In genomic region chr7:115453042-115453712, GRCm38 (mm10) we compare ENCODE assay signal across 8 mouse cellular contexts.
DNase-seq lines count a peak whose midpoint lies in the region; ATAC-seq lines count a peak whose summit lies in the region.

No protein-coding gene starts in this region.

- WGBS in forebrain, embryonic 14.5 days = 25% methylated on average over 21 of the region's 21 CpGs
- 30% methylated on average over 21 of the region's 21 CpGs for WGBS in hindbrain, embryonic 10.5 days
- 23% methylated on average over 21 of the region's 21 CpGs for WGBS in liver, embryonic 11.5 days
- WGBS in neural tube, embryonic 13.5 days = 20% methylated on average over 21 of the region's 21 CpGs

- H3K36me3 ChIP-seq in forebrain, embryonic 14.5 days (ENCODE audit: control insufficient read depth, insufficient read depth, low read length) = no peaks in the 10 kb centered on the region
- H3K36me3 ChIP-seq in hindbrain, embryonic 10.5 days = no peaks in the 10 kb centered on the region
- no peaks in the 10 kb centered on the region for H3K36me3 ChIP-seq in liver, embryonic 11.5 days (ENCODE audit: control insufficient read depth, insufficient read depth, low read length)
- no peaks in the 10 kb centered on the region for H3K36me3 ChIP-seq in neural tube, embryonic 13.5 days

- no peak overlapping the region for H3K4me3 ChIP-seq in forebrain, embryonic 14.5 days (ENCODE audit: low read depth, low read length)
- peak overlapping the region; percentile 42 for H3K4me3 ChIP-seq in hindbrain, embryonic 10.5 days
- no peak overlapping the region for H3K4me3 ChIP-seq in liver, embryonic 11.5 days (ENCODE audit: low read depth, low read length)
- H3K4me3 ChIP-seq in neural tube, embryonic 13.5 days = no peak overlapping the region

- 0 out of 2 replicates have a peak, but pooled peaks cover 2% of the 10 kb centered on the region for H3K4me1 ChIP-seq in forebrain, embryonic 14.5 days (ENCODE audit: control insufficient read depth, insufficient read depth, low read length)
- peaks cover 27% of the 10 kb centered on the region for H3K4me1 ChIP-seq in hindbrain, embryonic 10.5 days (replicated peaks)
- no peaks in the 10 kb centered on the region; the same call in 1 of the 2 replicates for H3K4me1 ChIP-seq in liver, embryonic 11.5 days (replicated peaks; ENCODE audit: control insufficient read depth, insufficient read depth, low read length)
- peaks cover 28% of the 10 kb centered on the region for H3K4me1 ChIP-seq in neural tube, embryonic 13.5 days (replicated peaks)

- DNase-seq in spleen, postnatal 10 days (ENCODE audit: low spot score in 2 of 2) = peak; percentile 22 to 65
- DNase-seq in spleen, adult 12 weeks (ENCODE audit: low spot score) = no peak
- DNase-seq in brain, adult 2 months (ENCODE audit: low read depth, low spot score) = peak; percentile 19
- peak; percentile 71 for DNase-seq in forebrain, embryonic 14.5 days (ENCODE audit: low spot score)
- peak; percentile 85 for DNase-seq in hindbrain, embryonic 10.5 days (ENCODE audit: low spot score)
- peak; percentile 70 for DNase-seq in liver, embryonic 11.5 days (ENCODE audit: low spot score)
- no peak for DNase-seq in urinary bladder, postnatal 25 days (ENCODE audit: low spot score)

- H3K9ac ChIP-seq in forebrain, embryonic 14.5 days (ENCODE audit: low read length) = no peak overlapping the region; the same call in 1 of the 2 replicates
- no peak overlapping the region for H3K9ac ChIP-seq in liver, embryonic 11.5 days (ENCODE audit: low read depth, low read length)
- H3K9ac ChIP-seq in neural tube, embryonic 13.5 days = no peak overlapping the region

- H3K27ac ChIP-seq in forebrain, embryonic 14.5 days (ENCODE audit: low read depth, low read length) = no peak overlapping the region
- H3K27ac ChIP-seq in hindbrain, embryonic 10.5 days = peak overlapping the region; percentile 83
- H3K27ac ChIP-seq in liver, embryonic 11.5 days (ENCODE audit: low read depth, low read length) = no peak overlapping the region
- H3K27ac ChIP-seq in neural tube, embryonic 13.5 days (replicated peaks) = no peak overlapping the region

- peak; percentile 58 for ATAC-seq in forebrain, embryonic 14.5 days
- 0 out of 2 replicates have a peak, but pooled peaks have one; percentile 27 for ATAC-seq in liver, embryonic 11.5 days (replicated peaks; ENCODE audit: low FRiP score)
- peak; percentile 40; the same call in 1 of the 2 replicates for ATAC-seq in neural tube, embryonic 13.5 days (ENCODE audit: low read depth)

- no peaks in the 10 kb centered on the region for H3K27me3 ChIP-seq in forebrain, embryonic 14.5 days (replicated peaks; ENCODE audit: control insufficient read depth, insufficient read depth, low read length)
- H3K27me3 ChIP-seq in hindbrain, embryonic 10.5 days (ENCODE audit: insufficient read depth, poor library complexity, severe bottlenecking) = peaks cover 13% of the 10 kb centered on the region
- H3K27me3 ChIP-seq in liver, embryonic 11.5 days (replicated peaks; ENCODE audit: control insufficient read depth, insufficient read depth, low read length) = no peaks in the 10 kb centered on the region
- peaks cover 11% of the 10 kb centered on the region; the same call in 1 of the 2 replicates for H3K27me3 ChIP-seq in neural tube, embryonic 13.5 days

- no peaks in the 10 kb centered on the region for H3K9me3 ChIP-seq in forebrain, embryonic 14.5 days (replicated peaks; ENCODE audit: control insufficient read depth, low read length)
- H3K9me3 ChIP-seq in hindbrain, embryonic 10.5 days = no peaks in the 10 kb centered on the region
- H3K9me3 ChIP-seq in liver, embryonic 11.5 days (ENCODE audit: control insufficient read depth, low read length) = no peaks in the 10 kb centered on the region
- H3K9me3 ChIP-seq in neural tube, embryonic 13.5 days = no peaks in the 10 kb centered on the region

- peak overlapping the region; percentile 26 for H3K4me2 ChIP-seq in forebrain, embryonic 14.5 days (ENCODE audit: low read length)
- H3K4me2 ChIP-seq in liver, embryonic 11.5 days = peak overlapping the region; percentile 38
- peak overlapping the region; percentile 32 for H3K4me2 ChIP-seq in neural tube, embryonic 13.5 days

Comparison
In these comparisons a context has a peak if more than half of its experiments do, and no peak if none do; other contexts are left out.
1. DNase-seq: peak in spleen, postnatal 10 days (2 of 2), brain, adult 2 months (single experiment), forebrain, embryonic 14.5 days (single experiment), hindbrain, embryonic 10.5 days (single experiment) and liver, embryonic 11.5 days (single experiment); none in spleen, adult 12 weeks (single experiment) and urinary bladder, postnatal 25 days (single experiment).
2. Peak in every context shown above with its lines, with median percentiles within 50 percentile points of each other: ATAC-seq and H3K4me2 ChIP-seq.